Mouse (Mus musculus) small intestine, adult 2 months (tissue): ENCODE measurements around the gene Rasal2. TPM values are rescaled to one million over a fixed set of nuclear protein-coding genes. Genes with fewer than 3 reads are reported as not detected.

Source experiments
- H3K27ac ChIP-seq: fragments of 200-500 bp; 2 replicates; pipeline ENCODE4 v1.5.1; 2012; ENCODE audit warnings: low read depth, low read length, control low read depth, inconsistent platforms; ENCODE audit not compliant: insufficient read depth
- H3K27me3 ChIP-seq: fragments of 200-500 bp; 2 replicates; pipeline ENCODE4 v1.6.1; 2012; ENCODE audit warnings: mild to moderate bottlenecking, moderate library complexity, low read length, inconsistent platforms; ENCODE audit not compliant: control insufficient read depth, insufficient read depth
- H3K36me3 ChIP-seq: fragments of 200-500 bp; 2 replicates; pipeline ENCODE4 v1.6.1; 2012; ENCODE audit warnings: mild to moderate bottlenecking, low read length, control low read depth, inconsistent platforms; ENCODE audit not compliant: control insufficient read depth, insufficient read depth
- H3K4me1 ChIP-seq: fragments of 200-500 bp; 2 replicates; pipeline ENCODE4 v1.6.1; 2012; ENCODE audit warnings: low read length, inconsistent platforms, mixed read lengths; ENCODE audit not compliant: control insufficient read depth, insufficient read depth, insufficient read length
- H3K4me3 ChIP-seq: fragments of 200-500 bp; 2 replicates; pipeline ENCODE4 v1.5.1; 2012; ENCODE audit warnings: low read depth, mild to moderate bottlenecking, control low read depth, inconsistent platforms, low read length, moderate library complexity
- CTCF ChIP-seq: fragments of 200-500 bp; IDR thresholded peaks from 2 replicates; pipeline ENCODE4 v1.5.1; 2012; ENCODE audit warnings: low read depth, mild to moderate bottlenecking, control low read depth, inconsistent platforms, low read length, moderate library complexity, mixed read lengths; ENCODE audit not compliant: insufficient replicate concordance, insufficient read length; ENCODE audit errors: extremely low read depth
- POLR2A ChIP-seq: fragments of 200-500 bp; IDR thresholded peaks from 2 replicates; pipeline ENCODE4 v1.6.1; 2012; ENCODE audit warnings: low read depth, mild to moderate bottlenecking, control low read depth, inconsistent platforms, low read length, moderate library complexity
- WGBS: fragments of 180-500 bp; shearing (Covaris S2); methylation state at CpG from one replicate; pipeline ENCODE4 v1.1.7; 2018; 5-methylcytosine and 5-hydroxymethylcytosine counted together
- polyA plus RNA-seq: library from polyadenylated mRNA; depleted of rRNA; stranded (reverse); fragments of >200 nt; gene quantifications from 2 replicates; pipeline ENCODE4 v1.2.3, GENCODE M21; 2012; rRNA removed

The Rasal2 gene
- polyA plus RNA-seq, 1 experiment, result 1.4 TPM

DNA sequence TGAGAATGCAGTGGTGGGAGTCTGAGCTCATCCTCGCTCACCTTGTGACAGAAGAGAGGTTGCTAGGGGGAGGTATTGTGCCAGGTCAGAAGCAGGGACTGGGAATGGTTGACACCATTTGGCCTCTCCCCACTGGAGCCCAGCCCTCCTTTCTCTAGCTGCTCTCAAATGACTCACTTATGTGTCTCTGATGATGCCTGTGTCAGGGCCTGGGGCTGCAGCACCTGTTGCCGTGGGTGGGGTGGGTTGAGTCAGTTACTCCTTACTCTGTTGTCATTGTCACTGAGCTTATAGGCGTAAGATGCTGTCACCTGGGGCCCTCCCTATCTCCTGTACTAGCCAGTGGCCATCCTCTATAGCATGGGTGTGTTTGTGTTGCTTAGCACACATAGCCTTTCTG, 321.6 kb downstream of the Rasal2 start:
- H3K4me1 ChIP-seq, result no peaks in the 10 kb centered on the region
- WGBS, result 82% methylated on average over 3 of the region's 3 CpGs
- H3K27ac ChIP-seq, result no peak overlapping the region
- no peaks in the 10 kb centered on the region for H3K27me3 ChIP-seq
- TF ChIP-seq POLR2A, result no peak
- no peak for TF ChIP-seq CTCF
- H3K4me3 ChIP-seq, result no peak overlapping the region
- H3K36me3 ChIP-seq, result no peaks in the 10 kb centered on the region

DNA sequence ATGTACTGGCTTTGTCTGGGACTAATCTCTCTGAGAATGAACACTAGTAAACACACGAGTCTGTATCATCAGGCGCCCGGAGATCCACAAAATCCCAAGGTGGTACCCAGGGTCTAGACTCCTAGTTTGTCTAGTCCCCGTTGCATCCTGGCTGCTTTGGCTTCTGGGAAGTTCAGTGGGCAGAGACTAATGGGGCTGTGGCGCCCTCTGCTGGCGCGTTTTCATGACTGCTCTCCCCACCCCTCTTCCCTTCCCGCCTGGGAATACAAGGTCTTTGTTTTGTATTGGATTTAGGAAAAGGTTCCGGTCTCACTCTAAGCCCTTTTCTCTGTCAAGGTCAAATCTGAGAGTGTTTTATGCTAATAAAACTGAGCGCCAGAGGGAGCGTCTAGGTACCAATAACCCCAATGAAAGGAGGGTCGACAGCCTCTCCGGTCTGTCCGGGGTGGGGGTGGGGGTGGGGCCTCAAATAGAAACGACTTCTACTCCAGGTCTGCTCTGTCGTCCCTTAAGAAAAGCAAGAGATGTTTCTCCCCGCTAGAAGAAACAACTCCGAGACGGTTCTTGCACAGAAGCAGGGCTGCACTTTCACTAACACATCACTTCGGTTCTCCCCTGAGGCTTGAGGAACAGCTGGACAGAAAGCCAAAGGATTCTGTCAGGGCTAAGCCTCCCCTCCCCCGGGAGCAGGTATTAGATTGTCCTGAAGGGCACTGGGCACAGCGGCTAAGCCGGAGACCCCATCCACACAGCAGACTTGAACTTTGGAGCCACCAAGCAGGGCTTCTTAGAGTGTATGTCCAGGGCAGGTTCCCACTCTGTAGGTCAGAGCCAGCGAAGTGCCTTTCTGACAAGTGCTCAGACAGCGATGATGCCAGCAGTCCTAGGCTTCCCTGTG, 326.0 kb downstream of the Rasal2 start:
- H3K27ac ChIP-seq, result no peak overlapping the region
- TF ChIP-seq CTCF, result peak; percentile 97
- TF ChIP-seq POLR2A, result no peak
- H3K4me3 ChIP-seq, result peak overlapping the region; percentile 3; the same call in 1 of the 2 replicates
- no peaks in the 10 kb centered on the region for H3K36me3 ChIP-seq
- WGBS, result 10% methylated on average over 25 of the region's 25 CpGs
- H3K27me3 ChIP-seq, result no peaks in the 10 kb centered on the region
- peaks cover 4% of the 10 kb centered on the region for H3K4me1 ChIP-seq

Other genes with a start within 250 kb of the Rasal2 start
- 2.4 and 3.5 TPM in 2 replicates for gene Cryzl2, start 46.0 kb upstream of the Rasal2 start, polyA plus RNA-seq
- gene Sec16b, start 94.1 kb upstream of the Rasal2 start, polyA plus RNA-seq, result 18.1 and 33.0 TPM in 2 replicates